Mouse (Mus musculus): Measurements from ENCODE around the gene Lipn.

DNA sequence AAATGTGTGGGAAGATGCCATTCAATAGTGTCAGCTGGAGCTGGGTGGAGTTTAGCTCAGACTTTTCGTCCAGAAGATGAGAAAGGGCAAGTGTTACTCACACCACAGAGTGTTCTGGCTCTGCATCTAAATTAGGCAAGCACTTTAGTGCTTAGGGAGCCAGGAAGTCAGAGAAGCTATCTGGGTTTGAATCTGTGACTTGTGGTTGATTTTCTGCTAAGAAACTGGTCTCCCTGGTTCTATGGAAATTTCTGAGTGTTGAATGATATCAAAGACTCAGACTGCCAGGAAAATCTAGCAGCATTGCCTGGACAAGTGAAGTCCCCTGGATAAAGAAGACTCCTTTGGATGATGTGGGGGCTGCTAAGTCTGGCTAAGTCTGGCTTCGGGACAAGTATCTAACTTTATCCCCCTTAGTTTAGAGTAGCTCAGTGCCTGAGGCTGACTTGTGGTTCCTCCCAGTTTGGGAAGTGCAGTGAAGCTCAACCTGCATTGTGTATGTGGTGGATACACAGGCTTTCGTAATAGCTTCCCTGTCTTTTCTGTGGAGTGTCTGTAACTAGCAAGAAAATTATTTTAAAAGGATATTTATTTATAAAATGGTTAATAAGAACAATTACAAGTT, 53.1 kb downstream of the Lipn start:
- TF ChIP-seq CTCF (IDR thresholded peaks at IDR 0.05; ENCODE audit: low read depth, low read length) (no peak), POLR2A (IDR thresholded peaks at IDR 0.05; ENCODE audit: borderline replicate concordance, low read depth, low read length) (no peak)
